19 mouse cellular contexts compared by ENCODE assay signal in genomic region chr2:92657189-92657588, GRCm38 (mm10). TPM values are rescaled to one million over a fixed set of nuclear protein-coding genes. Genes with fewer than 3 reads are reported as not detected.
"Had no signal": no experiment of that assay in that cellular context is flagged by ENCODE, and none has a peak within 500 bp of the region (broad histone marks: within the 10 kb centered on the region; RNA-seq: fewer than 3 reads in every experiment).

No protein-coding gene starts in this region.

- H3K27me3 ChIP-seq: limb, embryonic 12.5 days; limb, embryonic 15.5 days; midbrain, embryonic 12.5 days; stomach, embryonic 15.5 days had no signal

- H3K36me3 ChIP-seq: limb, embryonic 12.5 days; limb, embryonic 15.5 days; midbrain, embryonic 12.5 days; stomach, embryonic 15.5 days had no signal

- DNase-seq: kidney, adult 9 months; kidney, postnatal 10 days; kidney, postnatal 36 days; layer of hippocampus, postnatal 36 days; liver, postnatal 0 days; lung, embryonic 14.5 days; right cerebral cortex, postnatal 25 days; spleen, adult 18-20 months; thymus, postnatal 36 days had no signal

- H3K4me1 ChIP-seq: limb, embryonic 12.5 days; limb, embryonic 15.5 days; stomach, embryonic 15.5 days had no signal

- H3K9ac ChIP-seq: limb, embryonic 12.5 days; limb, embryonic 15.5 days; liver, embryonic 14.5 days; liver, postnatal 0 days; lung, embryonic 14.5 days; midbrain, embryonic 12.5 days; stomach, embryonic 15.5 days had no signal

- H3K27ac ChIP-seq: left cerebral cortex, adult 2 months; limb, embryonic 12.5 days; limb, embryonic 15.5 days; liver, embryonic 14.5 days; macrophage; midbrain, embryonic 12.5 days; stomach, embryonic 15.5 days had no signal

- H3K9me3 ChIP-seq: limb, embryonic 15.5 days; midbrain, embryonic 12.5 days; stomach, embryonic 15.5 days had no signal

- ATAC-seq: liver, postnatal 0 days; lung, postnatal 0 days; midbrain, embryonic 16.5 days had no signal

- H3K4me3 ChIP-seq: left cerebral cortex, adult 2 months; limb, embryonic 12.5 days; limb, embryonic 15.5 days; midbrain, embryonic 12.5 days; stomach, embryonic 15.5 days had no signal

- H3K4me2 ChIP-seq: limb, embryonic 12.5 days; limb, embryonic 15.5 days; liver, embryonic 11.5 days; lung, embryonic 14.5 days; midbrain, embryonic 12.5 days; stomach, embryonic 15.5 days had no signal

RNA-seq across cellular contexts. Expression of gene Chst1, which starts 57.7 kb away (rescaled TPM):
- polyA plus RNA-seq: macrophage had no signal
